ENCODE assay signal across 9 mouse cellular contexts in the genomic region with DNA sequence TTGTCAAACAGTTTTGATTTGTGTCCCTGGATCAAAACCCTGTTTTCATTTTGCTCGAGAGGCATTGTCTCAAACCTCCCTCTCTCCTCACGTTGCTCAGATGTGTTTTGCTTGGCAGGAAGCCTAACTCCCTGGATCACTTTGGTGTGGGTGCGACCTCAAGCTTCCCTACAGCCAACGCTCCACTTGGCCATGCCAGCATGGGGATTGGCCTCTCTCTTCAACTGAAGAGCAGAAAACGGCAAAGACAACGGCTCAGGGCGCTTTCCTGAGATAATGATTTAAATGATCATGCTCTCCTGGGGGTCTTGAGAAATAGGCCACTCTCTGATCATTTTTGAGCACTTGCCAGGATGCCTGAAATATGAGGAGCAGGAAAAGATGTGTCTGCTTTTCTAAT.
DNase-seq lines count a peak whose midpoint lies in the region; ATAC-seq and TF ChIP-seq lines count a peak whose summit lies in the region.
"Had no signal": no experiment of that assay in that cellular context is flagged by ENCODE, and none has a peak within 500 bp of the region (broad histone marks: within the 10 kb centered on the region; RNA-seq: fewer than 3 reads in every experiment).

No protein-coding gene starts in this region.

- DNase-seq in limb, embryonic 14.5 days (ENCODE audit: low spot score), result peak; percentile 56
- no peak for DNase-seq in limb, embryonic 10.5 days (ENCODE audit: low spot score)
- peak; percentile 77 for DNase-seq in embryonic facial prominence, embryonic 14.5 days (ENCODE audit: low spot score)
- peak; percentile 69 to 73 for DNase-seq in heart, postnatal 10 days
- peak; percentile 18 for DNase-seq in neural tube, embryonic 11.5 days (ENCODE audit: low spot score)
- DNase-seq in layer of hippocampus, postnatal 10 days (ENCODE audit: low spot score in 2 of 2), result no peak
- no peak for DNase-seq in thymus, adult 18-20 months
- DNase-seq: cerebellum, adult 2 months; liver, embryonic 13.5 days had no signal

- peaks cover 6% of the 10 kb centered on the region; the same call in 1 of the 2 replicates for H3K4me1 ChIP-seq in limb, embryonic 14.5 days (ENCODE audit: control insufficient read depth, insufficient read depth, low read length)
- no peaks in the 10 kb centered on the region for H3K4me1 ChIP-seq in limb, embryonic 10.5 days
- peaks cover 10% of the 10 kb centered on the region for H3K4me1 ChIP-seq in embryonic facial prominence, embryonic 14.5 days (ENCODE audit: control insufficient read depth, insufficient read depth, low read length)
- no peaks in the 10 kb centered on the region for H3K4me1 ChIP-seq in neural tube, embryonic 11.5 days (ENCODE audit: control insufficient read depth, insufficient read depth, low read length)
- H3K4me1 ChIP-seq: liver, embryonic 13.5 days had no signal

- no peak overlapping the region for H3K9ac ChIP-seq in limb, embryonic 14.5 days (ENCODE audit: low read depth, low read length, severe bottlenecking)
- H3K9ac ChIP-seq in embryonic facial prominence, embryonic 14.5 days (ENCODE audit: low read depth, low read length), result no peak overlapping the region
- H3K9ac ChIP-seq in neural tube, embryonic 11.5 days (ENCODE audit: low read length), result no peak overlapping the region
- H3K9ac ChIP-seq: liver, embryonic 13.5 days had no signal

- no peak overlapping the region for H3K4me3 ChIP-seq in limb, embryonic 14.5 days (replicated peaks; ENCODE audit: low read length)
- H3K4me3 ChIP-seq in limb, embryonic 10.5 days, result no peak overlapping the region
- H3K4me3 ChIP-seq in embryonic facial prominence, embryonic 14.5 days (ENCODE audit: low read depth, low read length), result no peak overlapping the region
- H3K4me3 ChIP-seq in neural tube, embryonic 11.5 days (ENCODE audit: low read depth, low read length), result no peak overlapping the region
- H3K4me3 ChIP-seq: liver, embryonic 13.5 days had no signal

- TF ChIP-seq POLR2A in limb, embryonic 14.5 days (IDR thresholded peaks at IDR 0.05; ENCODE audit: borderline replicate concordance, extremely low read depth, insufficient read depth, insufficient read length), result no peak

- no peaks in the 10 kb centered on the region for H3K27me3 ChIP-seq in limb, embryonic 14.5 days (ENCODE audit: control insufficient read depth, insufficient read depth, low read length)
- no peaks in the 10 kb centered on the region for H3K27me3 ChIP-seq in limb, embryonic 10.5 days (ENCODE audit: low read depth, poor library complexity, severe bottlenecking)
- no peaks in the 10 kb centered on the region for H3K27me3 ChIP-seq in embryonic facial prominence, embryonic 14.5 days (replicated peaks; ENCODE audit: control insufficient read depth, insufficient read depth, low read length)
- no peaks in the 10 kb centered on the region for H3K27me3 ChIP-seq in neural tube, embryonic 11.5 days (ENCODE audit: control insufficient read depth, insufficient read depth, low read length)
- H3K27me3 ChIP-seq: liver, embryonic 13.5 days had no signal

- H3K36me3 ChIP-seq in limb, embryonic 14.5 days (ENCODE audit: control insufficient read depth, insufficient read depth, low read length), result no peaks in the 10 kb centered on the region
- no peaks in the 10 kb centered on the region for H3K36me3 ChIP-seq in limb, embryonic 10.5 days
- no peaks in the 10 kb centered on the region for H3K36me3 ChIP-seq in embryonic facial prominence, embryonic 14.5 days (ENCODE audit: control insufficient read depth, insufficient read depth, low read length)
- H3K36me3 ChIP-seq in neural tube, embryonic 11.5 days (ENCODE audit: control insufficient read depth, insufficient read depth, low read length), result no peaks in the 10 kb centered on the region
- H3K36me3 ChIP-seq: liver, embryonic 13.5 days had no signal

- ATAC-seq in limb, embryonic 14.5 days (ENCODE audit: low FRiP score, low read depth), result no peak
- ATAC-seq in embryonic facial prominence, embryonic 14.5 days (ENCODE audit: low read depth), result peak; percentile 55; the same call in 1 of the 2 replicates
- no peak for ATAC-seq in neural tube, embryonic 11.5 days (ENCODE audit: insufficient read depth, low FRiP score, low TSS enrichment)

- H3K4me2 ChIP-seq in limb, embryonic 14.5 days (replicated peaks; ENCODE audit: low read depth, low read length, severe bottlenecking), result no peak overlapping the region
- peak overlapping the region; percentile 4; the same call in 1 of the 2 replicates for H3K4me2 ChIP-seq in embryonic facial prominence, embryonic 14.5 days (ENCODE audit: low read depth, low read length)
- H3K4me2 ChIP-seq in neural tube, embryonic 11.5 days (ENCODE audit: low read depth), result no peak overlapping the region
- H3K4me2 ChIP-seq: liver, embryonic 13.5 days had no signal

- WGBS in limb, embryonic 14.5 days, result 35% methylated on average over 7 of the region's 7 CpGs
- 39% methylated on average over 7 of the region's 7 CpGs for WGBS in limb, embryonic 10.5 days
- WGBS in embryonic facial prominence, embryonic 14.5 days, result 19% methylated on average over 7 of the region's 7 CpGs
- 43% methylated on average over 7 of the region's 7 CpGs for WGBS in neural tube, embryonic 11.5 days

- H3K9me3 ChIP-seq in limb, embryonic 14.5 days (ENCODE audit: control insufficient read depth, low read length), result no peaks in the 10 kb centered on the region
- no peaks in the 10 kb centered on the region for H3K9me3 ChIP-seq in limb, embryonic 10.5 days (replicated peaks)
- no peaks in the 10 kb centered on the region for H3K9me3 ChIP-seq in embryonic facial prominence, embryonic 14.5 days (ENCODE audit: control insufficient read depth, low read length)
- H3K9me3 ChIP-seq in neural tube, embryonic 11.5 days (ENCODE audit: control insufficient read depth, low read length), result no peaks in the 10 kb centered on the region
- H3K9me3 ChIP-seq: liver, embryonic 13.5 days had no signal

- intact Hi-C loops in heart, postnatal 10 days (cut with DNase I), result no loop called here

- no peak overlapping the region for H3K27ac ChIP-seq in limb, embryonic 14.5 days (replicated peaks; ENCODE audit: low read depth, low read length)
- no peak overlapping the region for H3K27ac ChIP-seq in limb, embryonic 10.5 days
- peak overlapping the region; percentile 33; the same call in 1 of the 2 replicates for H3K27ac ChIP-seq in embryonic facial prominence, embryonic 14.5 days (replicated peaks; ENCODE audit: low read depth, low read length)
- no peak overlapping the region for H3K27ac ChIP-seq in neural tube, embryonic 11.5 days (ENCODE audit: low read depth, low read length)
- H3K27ac ChIP-seq: liver, embryonic 13.5 days had no signal

Comparison
In these comparisons a context has a peak if more than half of its experiments do, and no peak if none do; other contexts are left out.
1. DNase-seq: peak in limb, embryonic 14.5 days (single experiment), embryonic facial prominence, embryonic 14.5 days (single experiment), heart, postnatal 10 days (2 of 2) and neural tube, embryonic 11.5 days (single experiment); none in limb, embryonic 10.5 days (single experiment), layer of hippocampus, postnatal 10 days (0 of 2) and thymus, adult 18-20 months (0 of 2).